Mouse (Mus musculus): ENCODE data around the gene Gramd1c. TPM values are rescaled to one million over a fixed set of nuclear protein-coding genes. Genes with fewer than 3 reads are reported as not detected.

Gramd1c gene
- polyA plus RNA-seq, 1 experiment from 2014 or later = 2.9 TPM

DNA sequence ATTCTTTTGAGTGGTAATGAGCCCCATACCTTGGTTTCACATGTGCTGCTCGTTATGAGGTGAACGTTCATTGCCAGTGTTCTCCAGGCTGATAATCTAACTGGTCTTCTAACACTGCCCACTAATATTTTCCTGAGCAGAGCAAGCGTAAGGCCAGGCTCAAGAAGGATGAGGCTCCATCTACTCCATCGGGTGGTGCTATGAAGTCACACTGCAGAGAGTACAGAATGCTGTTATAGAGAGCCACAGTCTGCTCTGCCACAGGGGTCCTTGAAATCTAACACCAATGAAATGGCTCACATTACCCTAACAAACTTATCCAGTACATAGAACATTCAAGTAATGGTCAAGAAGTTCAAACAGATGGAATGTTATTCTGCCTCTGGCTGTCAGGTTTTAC is 105.1 kb downstream of the Gramd1c start:
- H3K9me3 ChIP-seq (replicated peaks) = no peaks in the 10 kb centered on the region
- H3K27me3 ChIP-seq = no peaks in the 10 kb centered on the region
- H3K4me1 ChIP-seq (replicated peaks) = no peaks in the 10 kb centered on the region
- no peak overlapping the region for H3K4me2 ChIP-seq
- no peak overlapping the region for H3K27ac ChIP-seq (replicated peaks)
- no peak overlapping the region for H3K4me3 ChIP-seq (replicated peaks)
- ATAC-seq (ENCODE audit: insufficient read depth) = no peak
- no peak overlapping the region for H3K9ac ChIP-seq
- no peaks in the 10 kb centered on the region for H3K36me3 ChIP-seq (replicated peaks)
- 80% methylated on average over 4 of the region's 4 CpGs for WGBS (ENCODE audit: insufficient replicate concordance)

GRCm38 (mm10) chr16:43954913-43955312 is 108.2 kb downstream of the Gramd1c start:
- Histone ChIP-seq H3K27me3 (no peaks in the 10 kb centered on the region), H3K36me3 (replicated peaks) (no peaks in the 10 kb centered on the region), H3K27ac (replicated peaks) (no peak overlapping the region), H3K4me2 (no peak overlapping the region), H3K9ac (no peak overlapping the region), H3K4me1 (replicated peaks) (no peaks in the 10 kb centered on the region), H3K9me3 (replicated peaks) (no peaks in the 10 kb centered on the region), H3K4me3 (replicated peaks) (no peak overlapping the region)
- 47% methylated on average over 6 of the region's 6 CpGs for WGBS (ENCODE audit: insufficient replicate concordance)
- ATAC-seq (ENCODE audit: insufficient read depth) = no peak

DNA sequence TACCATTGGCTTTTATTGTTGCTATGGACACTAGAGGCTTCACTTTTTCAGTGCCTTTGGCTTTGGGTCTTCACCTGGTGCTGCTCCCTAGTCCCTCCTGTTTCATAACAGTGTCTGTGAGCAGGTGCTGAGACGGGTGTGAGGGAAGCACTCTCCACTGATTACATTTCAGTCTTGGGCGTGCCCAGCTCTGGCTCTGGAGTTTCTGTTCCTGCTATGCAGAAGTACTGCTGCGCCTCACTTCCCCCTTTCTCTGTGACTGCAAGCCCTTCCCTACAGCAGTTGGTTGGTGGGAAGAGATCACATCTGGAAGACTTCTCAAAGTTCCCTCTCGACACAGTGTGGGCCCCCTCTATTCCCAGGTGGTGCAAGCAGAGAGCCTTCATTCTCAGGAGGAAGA is 111.6 kb downstream of the Gramd1c start:
- Histone ChIP-seq H3K9ac (no peak overlapping the region), H3K27me3 (no peaks in the 10 kb centered on the region), H3K36me3 (replicated peaks) (no peaks in the 10 kb centered on the region), H3K4me2 (no peak overlapping the region), H3K4me3 (replicated peaks) (no peak overlapping the region), H3K9me3 (replicated peaks) (no peaks in the 10 kb centered on the region), H3K27ac (replicated peaks) (no peak overlapping the region), H3K4me1 (replicated peaks) (no peaks in the 10 kb centered on the region)
- WGBS (ENCODE audit: insufficient replicate concordance) = 22% methylated on average over 4 of the region's 4 CpGs
- no peak for ATAC-seq (ENCODE audit: insufficient read depth)

DNA sequence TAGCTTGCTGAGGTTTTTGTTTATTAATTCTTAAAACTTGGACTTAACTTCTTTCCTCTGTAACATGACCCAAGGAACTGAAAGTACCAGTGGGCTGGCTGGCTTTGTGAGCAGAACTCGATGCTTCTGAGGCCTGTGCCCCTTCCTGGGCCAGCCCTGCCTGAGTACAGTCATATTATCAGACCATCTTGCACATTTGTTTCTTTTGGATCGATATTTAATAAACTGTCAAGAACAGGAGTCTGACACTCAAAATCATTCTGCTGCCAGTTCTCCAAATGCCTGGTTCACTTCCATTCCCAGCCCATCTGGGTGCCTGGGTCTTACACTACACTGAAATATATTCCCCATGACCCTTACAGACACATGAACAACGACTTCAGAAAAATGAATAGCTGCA is 117.3 kb downstream of the Gramd1c start:
- no peak overlapping the region for H3K4me3 ChIP-seq (replicated peaks)
- no peak overlapping the region for H3K4me2 ChIP-seq
- H3K36me3 ChIP-seq (replicated peaks) = no peaks in the 10 kb centered on the region
- H3K27ac ChIP-seq (replicated peaks) = no peak overlapping the region
- 56% methylated on average over 3 of the region's 3 CpGs for WGBS (ENCODE audit: insufficient replicate concordance)
- no peaks in the 10 kb centered on the region for H3K4me1 ChIP-seq (replicated peaks)
- H3K9ac ChIP-seq = no peak overlapping the region
- no peaks in the 10 kb centered on the region for H3K9me3 ChIP-seq (replicated peaks)
- H3K27me3 ChIP-seq = no peaks in the 10 kb centered on the region
- no peak for ATAC-seq (ENCODE audit: insufficient read depth)

DNA sequence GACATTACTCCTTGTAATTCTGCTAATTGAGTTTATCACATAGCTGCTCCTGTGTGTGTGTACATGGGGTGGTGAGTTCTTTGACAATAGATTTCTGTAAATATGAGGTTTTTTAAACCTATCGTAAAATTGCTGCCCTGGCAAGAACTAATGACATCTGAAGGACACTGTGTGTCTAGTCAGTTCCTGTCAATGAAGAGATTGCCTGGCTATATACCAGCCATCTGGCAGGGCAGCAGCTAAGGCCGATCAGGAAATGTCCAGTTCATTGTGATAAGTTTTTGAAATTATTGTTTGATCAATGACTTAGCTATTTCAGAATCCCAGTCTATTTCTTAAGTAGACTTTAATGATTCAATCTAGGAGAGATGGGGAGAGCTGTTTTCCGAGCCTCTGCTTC is 117.8 kb downstream of the Gramd1c start:
- no peak for ATAC-seq (ENCODE audit: insufficient read depth)
- 66% methylated on average over 3 of the region's 3 CpGs for WGBS (ENCODE audit: insufficient replicate concordance)
- H3K36me3 ChIP-seq (replicated peaks) = no peaks in the 10 kb centered on the region
- no peak overlapping the region for H3K9ac ChIP-seq
- H3K4me3 ChIP-seq (replicated peaks) = no peak overlapping the region
- H3K4me1 ChIP-seq (replicated peaks) = no peaks in the 10 kb centered on the region
- H3K9me3 ChIP-seq (replicated peaks) = no peaks in the 10 kb centered on the region
- no peak overlapping the region for H3K4me2 ChIP-seq
- H3K27me3 ChIP-seq = no peaks in the 10 kb centered on the region
- H3K27ac ChIP-seq (replicated peaks) = no peak overlapping the region

GRCm38 (mm10) chr16:43940846-43941245 is 122.3 kb downstream of the Gramd1c start:
- H3K27ac ChIP-seq (replicated peaks) = no peak overlapping the region
- 73% methylated on average over 4 of the region's 4 CpGs for WGBS (ENCODE audit: insufficient replicate concordance)

GRCm38 (mm10) chr16:43935892-43936291 is 127.3 kb downstream of the Gramd1c start:
- H3K9ac ChIP-seq = no peak overlapping the region
- H3K36me3 ChIP-seq (replicated peaks) = no peaks in the 10 kb centered on the region
- H3K4me3 ChIP-seq (replicated peaks) = no peak overlapping the region
- no peak for ATAC-seq (ENCODE audit: insufficient read depth)
- H3K27me3 ChIP-seq = no peaks in the 10 kb centered on the region
- 65% methylated on average over 3 of the region's 3 CpGs for WGBS (ENCODE audit: insufficient replicate concordance)
- peaks cover 4% of the 10 kb centered on the region; the same call in 1 of the 2 replicates for H3K4me1 ChIP-seq (replicated peaks)
- no peak overlapping the region for H3K27ac ChIP-seq (replicated peaks)
- H3K9me3 ChIP-seq (replicated peaks) = no peaks in the 10 kb centered on the region
- no peak overlapping the region for H3K4me2 ChIP-seq

More at GRCm38 (mm10) chr16:43940846-43941245, 122.3 kb downstream of the Gramd1c start:
- H3K4me3 ChIP-seq (replicated peaks) = no peak overlapping the region
- H3K4me2 ChIP-seq = no peak overlapping the region
- no peaks in the 10 kb centered on the region for H3K9me3 ChIP-seq (replicated peaks)
- peaks cover 4% of the 10 kb centered on the region; the same call in 1 of the 2 replicates for H3K4me1 ChIP-seq (replicated peaks)
- H3K27me3 ChIP-seq = no peaks in the 10 kb centered on the region
- H3K36me3 ChIP-seq (replicated peaks) = no peaks in the 10 kb centered on the region
- ATAC-seq (ENCODE audit: insufficient read depth) = no peak
- no peak overlapping the region for H3K9ac ChIP-seq

DNA sequence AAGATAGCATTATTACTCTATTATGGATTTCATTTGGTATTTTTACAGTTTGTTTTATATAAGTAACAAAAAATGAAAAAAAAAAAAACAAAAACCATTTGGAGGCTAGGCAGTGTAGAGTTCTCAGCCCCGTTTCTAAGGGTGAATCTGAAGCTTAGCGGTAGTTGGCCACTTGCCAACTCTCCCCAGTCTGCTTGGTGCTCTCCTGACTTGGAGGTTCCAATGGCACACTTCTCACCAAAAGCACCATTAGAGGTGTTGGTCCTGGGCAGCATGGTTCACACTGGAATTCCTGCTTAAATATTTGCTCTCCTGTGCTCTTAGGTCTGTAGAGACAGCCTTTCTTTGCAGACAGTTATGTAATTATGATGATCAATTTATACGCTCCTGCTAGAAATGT is 127.8 kb downstream of the Gramd1c start:
- Histone ChIP-seq H3K27ac (replicated peaks) (no peak overlapping the region), H3K36me3 (replicated peaks) (no peaks in the 10 kb centered on the region), H3K9me3 (replicated peaks) (no peaks in the 10 kb centered on the region), H3K27me3 (no peaks in the 10 kb centered on the region), H3K4me2 (no peak overlapping the region), H3K4me1 (replicated peaks) (peaks cover 4% of the 10 kb centered on the region; the same call in 1 of the 2 replicates), H3K9ac (no peak overlapping the region), H3K4me3 (replicated peaks) (no peak overlapping the region)
- WGBS (ENCODE audit: insufficient replicate concordance) = 66% methylated on average over 3 of the region's 3 CpGs
- no peak for ATAC-seq (ENCODE audit: insufficient read depth)

GRCm38 (mm10) chr16:43934856-43935255 is 128.3 kb downstream of the Gramd1c start:
- Histone ChIP-seq H3K27ac (replicated peaks) (no peak overlapping the region), H3K4me1 (replicated peaks) (peaks cover 4% of the 10 kb centered on the region; the same call in 1 of the 2 replicates), H3K9ac (no peak overlapping the region), H3K4me2 (no peak overlapping the region), H3K27me3 (no peaks in the 10 kb centered on the region), H3K36me3 (replicated peaks) (no peaks in the 10 kb centered on the region), H3K4me3 (replicated peaks) (no peak overlapping the region), H3K9me3 (replicated peaks) (no peaks in the 10 kb centered on the region)
- 78% methylated on average over 8 of the region's 8 CpGs for WGBS (ENCODE audit: insufficient replicate concordance)
- ATAC-seq (ENCODE audit: insufficient read depth) = no peak

- ATAC-seq (ENCODE audit: insufficient read depth) = no peak
- 69% methylated on average over 6 of the region's 6 CpGs for WGBS (ENCODE audit: insufficient replicate concordance)
- no peak overlapping the region for H3K9ac ChIP-seq
Observed at GRCm38 (mm10) chr16:43933041-43933440, 130.1 kb downstream of the Gramd1c start.

GRCm38 (mm10) chr16:43932319-43932718 is 130.8 kb downstream of the Gramd1c start:
- H3K27ac ChIP-seq (replicated peaks) = no peak overlapping the region
- no peak overlapping the region for H3K4me2 ChIP-seq
- H3K36me3 ChIP-seq (replicated peaks) = no peaks in the 10 kb centered on the region
- no peaks in the 10 kb centered on the region for H3K9me3 ChIP-seq (replicated peaks)
- H3K4me1 ChIP-seq (replicated peaks) = peaks cover 4% of the 10 kb centered on the region; the same call in 1 of the 2 replicates
- WGBS (ENCODE audit: insufficient replicate concordance) = 70% methylated on average over 7 of the region's 7 CpGs
- no peak for ATAC-seq (ENCODE audit: insufficient read depth)
- H3K9ac ChIP-seq = no peak overlapping the region
- no peak overlapping the region for H3K4me3 ChIP-seq (replicated peaks)
- H3K27me3 ChIP-seq = no peaks in the 10 kb centered on the region

More at GRCm38 (mm10) chr16:43933041-43933440, 130.1 kb downstream of the Gramd1c start:
- Histone ChIP-seq H3K27ac (replicated peaks) (no peak overlapping the region), H3K9me3 (replicated peaks) (no peaks in the 10 kb centered on the region), H3K27me3 (no peaks in the 10 kb centered on the region), H3K4me3 (replicated peaks) (no peak overlapping the region), H3K4me2 (no peak overlapping the region), H3K36me3 (replicated peaks) (no peaks in the 10 kb centered on the region), H3K4me1 (replicated peaks) (peaks cover 4% of the 10 kb centered on the region; the same call in 1 of the 2 replicates)

DNA sequence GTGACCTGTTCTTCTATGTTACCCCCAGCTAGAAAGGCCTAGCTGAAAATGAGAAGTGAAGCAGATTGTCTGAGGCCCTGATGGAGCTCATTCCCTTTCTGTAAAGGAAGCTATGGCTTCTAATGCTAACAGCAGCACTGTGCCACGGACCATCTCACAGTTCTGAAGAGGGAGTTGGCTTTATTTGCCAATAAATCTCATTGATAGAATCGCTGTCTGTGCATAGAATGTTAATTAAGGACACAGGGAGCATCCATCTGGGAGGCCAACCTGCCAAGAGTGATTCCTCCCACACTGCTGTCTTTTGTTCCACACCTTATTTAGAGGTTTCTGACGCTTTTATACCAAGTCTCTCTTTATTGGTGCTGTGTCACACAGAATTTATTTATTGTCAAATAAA is 131.6 kb downstream of the Gramd1c start:
- Histone ChIP-seq H3K4me2 (no peak overlapping the region), H3K4me1 (replicated peaks) (peaks cover under 1% of the 10 kb centered on the region; the same call in 1 of the 2 replicates), H3K27ac (replicated peaks) (no peak overlapping the region), H3K4me3 (replicated peaks) (no peak overlapping the region), H3K36me3 (replicated peaks) (no peaks in the 10 kb centered on the region), H3K9ac (no peak overlapping the region), H3K27me3 (no peaks in the 10 kb centered on the region), H3K9me3 (replicated peaks) (no peaks in the 10 kb centered on the region)
- no peak for ATAC-seq (ENCODE audit: insufficient read depth)
- WGBS (ENCODE audit: insufficient replicate concordance) = 58% methylated on average over 3 of the region's 3 CpGs
